Mouse (Mus musculus): ENCODE measurements around the gene Il10. TPM values are rescaled to one million over a fixed set of nuclear protein-coding genes. Genes with fewer than 3 reads are reported as not detected.

Gene Il10
- polyA plus RNA-seq, 1 experiment from 2014 or later, result not detected

GRCm38 (mm10) chr1:131062821-131063220 lies 43.2 kb downstream of the Il10 start:
- 39% methylated on average over 6 of the region's 6 CpGs for WGBS
- Histone ChIP-seq H3K4me1 (replicated peaks) (peaks cover 77% of the 10 kb centered on the region), H3K4me3 (no peak overlapping the region), H3K4me2 (peak overlapping the region; percentile 49), H3K27ac (peak overlapping the region; percentile 87), H3K36me3 (peaks cover 4% of the 10 kb centered on the region), H3K9me3 (replicated peaks) (no peaks in the 10 kb centered on the region), H3K9ac (peak overlapping the region; percentile 9; the same call in 1 of the 2 replicates), H3K27me3 (no peaks in the 10 kb centered on the region)
- ATAC-seq (replicated peaks; ENCODE audit: insufficient number of reproducible peaks, insufficient read depth, low FRiP score, low read depth), result peak; percentile 62

GRCm38 (mm10) chr1:131064202-131064601 lies 44.6 kb downstream of the Il10 start:
- ATAC-seq (replicated peaks; ENCODE audit: insufficient number of reproducible peaks, insufficient read depth, low FRiP score, low read depth), result no peak
- H3K9ac ChIP-seq, result no peak overlapping the region
- H3K27ac ChIP-seq, result peak overlapping the region; percentile 35
- H3K4me1 ChIP-seq (replicated peaks), result peaks cover 70% of the 10 kb centered on the region
- H3K27me3 ChIP-seq, result no peaks in the 10 kb centered on the region
- no peaks in the 10 kb centered on the region for H3K9me3 ChIP-seq (replicated peaks)
- H3K4me3 ChIP-seq, result no peak overlapping the region
- H3K36me3 ChIP-seq, result no peaks in the 10 kb centered on the region
- WGBS, result 35% methylated on average over 6 of the region's 6 CpGs
- H3K4me2 ChIP-seq, result no peak overlapping the region

- Histone ChIP-seq H3K36me3 (no peaks in the 10 kb centered on the region), H3K9me3 (replicated peaks) (no peaks in the 10 kb centered on the region), H3K27me3 (no peaks in the 10 kb centered on the region), H3K4me3 (no peak overlapping the region), H3K9ac (no peak overlapping the region), H3K4me1 (replicated peaks) (peaks cover 48% of the 10 kb centered on the region), H3K27ac (peak overlapping the region; percentile 11; the same call in 1 of the 2 replicates), H3K4me2 (no peak overlapping the region)
- WGBS, result 77% methylated on average over 10 of the region's 10 CpGs
- no peak for ATAC-seq (replicated peaks; ENCODE audit: insufficient number of reproducible peaks, insufficient read depth, low FRiP score, low read depth)
Observed at GRCm38 (mm10) chr1:131068011-131068727, 48.5 kb downstream of the Il10 start.

GRCm38 (mm10) chr1:131069010-131069409 lies 49.4 kb downstream of the Il10 start:
- H3K4me3 ChIP-seq, result no peak overlapping the region
- no peak overlapping the region for H3K4me2 ChIP-seq
- H3K9me3 ChIP-seq (replicated peaks), result no peaks in the 10 kb centered on the region
- H3K27me3 ChIP-seq, result no peaks in the 10 kb centered on the region
- H3K9ac ChIP-seq, result no peak overlapping the region
- peaks cover 48% of the 10 kb centered on the region for H3K4me1 ChIP-seq (replicated peaks)
- H3K36me3 ChIP-seq, result no peaks in the 10 kb centered on the region
- 76% methylated on average over 7 of the region's 7 CpGs for WGBS
- no peak for ATAC-seq (replicated peaks; ENCODE audit: insufficient number of reproducible peaks, insufficient read depth, low FRiP score, low read depth)
- no peak overlapping the region for H3K27ac ChIP-seq

GRCm38 (mm10) chr1:131072376-131072990 lies 52.8 kb downstream of the Il10 start:
- H3K27me3 ChIP-seq, result no peaks in the 10 kb centered on the region
- H3K36me3 ChIP-seq, result no peaks in the 10 kb centered on the region
- no peak overlapping the region for H3K27ac ChIP-seq
- no peak overlapping the region for H3K4me3 ChIP-seq
- ATAC-seq (replicated peaks; ENCODE audit: insufficient number of reproducible peaks, insufficient read depth, low FRiP score, low read depth), result no peak
- H3K4me2 ChIP-seq, result no peak overlapping the region
- no peaks in the 10 kb centered on the region for H3K9me3 ChIP-seq (replicated peaks)
- 79% methylated on average over 7 of the region's 7 CpGs for WGBS
- H3K4me1 ChIP-seq (replicated peaks), result peaks cover 68% of the 10 kb centered on the region
- H3K9ac ChIP-seq, result no peak overlapping the region

GRCm38 (mm10) chr1:131074524-131074938 lies 54.9 kb downstream of the Il10 start:
- H3K4me3 ChIP-seq, result no peak overlapping the region
- H3K27ac ChIP-seq, result peak overlapping the region; percentile 76
- no peaks in the 10 kb centered on the region for H3K36me3 ChIP-seq
- WGBS, result 22% methylated on average over 8 of the region's 8 CpGs
- 0 out of 2 replicates have a peak overlapping the region, but pooled peaks have one; percentile 5 for H3K9ac ChIP-seq
- H3K27me3 ChIP-seq, result no peaks in the 10 kb centered on the region
- ATAC-seq (replicated peaks; ENCODE audit: insufficient number of reproducible peaks, insufficient read depth, low FRiP score, low read depth), result peak; percentile 51; the same call in 1 of the 2 replicates
- H3K4me2 ChIP-seq, result peak overlapping the region; percentile 15
- H3K9me3 ChIP-seq (replicated peaks), result no peaks in the 10 kb centered on the region
- peaks cover 78% of the 10 kb centered on the region for H3K4me1 ChIP-seq (replicated peaks)

Other genes with a start within 250 kb of the Il10 start
- 0.06 and 0.08 TPM in 2 replicates for gene Fcamr, start 218.9 kb upstream of the Il10 start, polyA plus RNA-seq (2015; fragmentation: Nextera tagmentation; extraction: Ambion mirVana)
- 0.05 TPM in 1 of 2 replicates, not detected in the other for gene Pigr, start 193.2 kb upstream of the Il10 start, polyA plus RNA-seq (2015; fragmentation: Nextera tagmentation; extraction: Ambion mirVana)
- gene Fcmr, start 154.2 kb upstream of the Il10 start, polyA plus RNA-seq (2015; fragmentation: Nextera tagmentation; extraction: Ambion mirVana), result 1.6 and 2.1 TPM in 2 replicates
- not detected in 2 replicates for gene Il24, start 132.4 kb upstream of the Il10 start, polyA plus RNA-seq (2015; fragmentation: Nextera tagmentation; extraction: Ambion mirVana)
- not detected in 2 replicates for gene Il20, start 108.4 kb upstream of the Il10 start, polyA plus RNA-seq (2015; fragmentation: Nextera tagmentation; extraction: Ambion mirVana)
- not detected in 2 replicates for gene Il19, start 79.7 kb upstream of the Il10 start, polyA plus RNA-seq (2015; fragmentation: Nextera tagmentation; extraction: Ambion mirVana)
- gene Mapkapk2, start 78.0 kb downstream of the Il10 start, polyA plus RNA-seq (2015; fragmentation: Nextera tagmentation; extraction: Ambion mirVana), result 57.5 and 69.4 TPM in 2 replicates
- 1.7 and 2.5 TPM in 2 replicates for gene Dyrk3, start 118.5 kb downstream of the Il10 start, polyA plus RNA-seq (2015; fragmentation: Nextera tagmentation; extraction: Ambion mirVana)
- 41.2 and 47.9 TPM in 2 replicates for gene Eif2d, start 133.3 kb downstream of the Il10 start, polyA plus RNA-seq (2015; fragmentation: Nextera tagmentation; extraction: Ambion mirVana)
- gene Rassf5, start 225.4 kb downstream of the Il10 start, polyA plus RNA-seq (2015; fragmentation: Nextera tagmentation; extraction: Ambion mirVana), result 11.0 and 16.0 TPM in 2 replicates